Mouse (Mus musculus) brain, embryonic 14.5 days (tissue): ENCODE results near the gene Rxrb.

Experiments
- CTCF ChIP-seq: fragments of 200-500 bp; IDR thresholded peaks from 2 replicates; pipeline ENCODE4 v1.5.1; 2012; ENCODE audit warnings: inconsistent platforms, mild to moderate bottlenecking, moderate library complexity, borderline replicate concordance; ENCODE audit not compliant: insufficient read depth, insufficient read length; ENCODE audit errors: extremely low read depth
- POLR2A ChIP-seq: fragments of 200-500 bp; IDR thresholded peaks from 2 replicates; pipeline ENCODE4 v1.6.1; 2012; ENCODE audit warnings: mild to moderate bottlenecking, inconsistent platforms, borderline replicate concordance; ENCODE audit not compliant: poor library complexity, insufficient read depth, insufficient read length, severe bottlenecking; ENCODE audit errors: extremely low read depth

DNA sequence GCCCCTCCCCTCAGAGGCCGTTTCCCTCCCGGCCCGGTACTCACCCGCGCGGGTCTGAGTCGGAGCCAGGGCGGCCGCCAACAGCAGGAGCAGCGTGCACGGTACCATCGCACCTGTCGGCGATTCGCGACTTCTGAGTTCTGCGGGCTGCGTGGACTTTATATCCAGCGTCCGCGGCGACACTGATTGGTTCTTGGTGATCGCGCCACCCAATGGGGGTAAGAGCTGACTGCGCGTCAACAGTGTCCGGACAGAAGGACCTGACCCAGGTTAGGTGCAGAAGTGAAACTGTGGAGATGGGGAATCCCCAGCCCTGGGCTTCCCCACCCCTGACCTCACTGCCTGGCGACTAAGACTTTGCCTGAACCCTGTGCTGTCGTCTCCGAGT, 31.5 kb upstream of the Rxrb start, which contains the start of gene H2-K1:
- TF ChIP-seq POLR2A (0 out of 2 replicates have a peak, but pooled peaks have one; percentile 15), CTCF (no peak; the same call in 1 of the 2 replicates)
